Mouse (Mus musculus): ENCODE measurements around the gene Hagh. TPM values are rescaled to one million over a fixed set of nuclear protein-coding genes. Genes with fewer than 3 reads are reported as not detected.

Hagh gene
- total and polyA plus RNA-seq, 2 experiments from 2014 or later = 116 to 129 TPM

GRCm38 (mm10) chr17:24886932-24887271, 47.0 kb downstream of the Hagh start:
- WGBS = under 1% methylated on average over 18 of the region's 18 CpGs
- no peak for DNase-seq (ENCODE audit: low spot score)

GRCm38 (mm10) chr17:24887291-24888080, 47.5 kb downstream of the Hagh start:
- peak overlapping the region; percentile 92 for H3K27ac ChIP-seq (ENCODE audit: low read depth)
- peak; percentile 22 for DNase-seq (ENCODE audit: low spot score)
- H3K36me3 ChIP-seq (replicated peaks; ENCODE audit: control insufficient read depth, insufficient read depth, low read length) = peaks cover 30% of the 10 kb centered on the region

More at GRCm38 (mm10) chr17:24886932-24887271, 47.0 kb downstream of the Hagh start:
- Histone ChIP-seq H3K9ac (replicated peaks; ENCODE audit: low read depth, low read length) (peak overlapping the region; percentile 82), H3K4me1 (ENCODE audit: control insufficient read depth, insufficient read depth) (peaks cover 17% of the 10 kb centered on the region), H3K27me3 (ENCODE audit: control insufficient read depth, insufficient read depth, low read length) (no peaks in the 10 kb centered on the region), H3K36me3 (replicated peaks; ENCODE audit: control insufficient read depth, insufficient read depth, low read length) (peaks cover 24% of the 10 kb centered on the region), H3K9me3 (replicated peaks; ENCODE audit: control insufficient read depth, low read length) (no peaks in the 10 kb centered on the region), H3K27ac (ENCODE audit: low read depth) (peak overlapping the region; percentile 92), H3K4me2 (ENCODE audit: low read depth, low read length) (peak overlapping the region; percentile 97), H3K4me3 (ENCODE audit: low read depth, low read length) (peak overlapping the region; percentile 88)
- no peak for TF ChIP-seq EP300 (IDR thresholded peaks at IDR 0.05; ENCODE audit: low read depth)
- no peak for TF ChIP-seq CTCF (IDR thresholded peaks at IDR 0.05; ENCODE audit: low read depth)
- ATAC-seq (ENCODE audit: insufficient read depth, low read depth) = peak; percentile 15

GRCm38 (mm10) chr17:24888862-24889261, 48.9 kb downstream of the Hagh start:
- Histone ChIP-seq H3K36me3 (replicated peaks; ENCODE audit: control insufficient read depth, insufficient read depth, low read length) (peaks cover 35% of the 10 kb centered on the region), H3K27me3 (ENCODE audit: control insufficient read depth, insufficient read depth, low read length) (no peaks in the 10 kb centered on the region), H3K9ac (replicated peaks; ENCODE audit: low read depth, low read length) (no peak overlapping the region), H3K9me3 (replicated peaks; ENCODE audit: control insufficient read depth, low read length) (no peaks in the 10 kb centered on the region), H3K4me1 (ENCODE audit: control insufficient read depth, insufficient read depth) (peaks cover 17% of the 10 kb centered on the region), H3K4me2 (ENCODE audit: low read depth, low read length) (no peak overlapping the region), H3K4me3 (ENCODE audit: low read depth, low read length) (no peak overlapping the region), H3K27ac (ENCODE audit: low read depth) (no peak overlapping the region)
- TF ChIP-seq CTCF (IDR thresholded peaks at IDR 0.05; ENCODE audit: low read depth) (no peak), EP300 (IDR thresholded peaks at IDR 0.05; ENCODE audit: low read depth) (no peak)
- ATAC-seq (ENCODE audit: insufficient read depth, low read depth) = no peak
- no peak for DNase-seq (ENCODE audit: low spot score)
- 82% methylated on average over 3 of the region's 3 CpGs for WGBS

More at GRCm38 (mm10) chr17:24887291-24888080, 47.5 kb downstream of the Hagh start:
- TF ChIP-seq CTCF (IDR thresholded peaks at IDR 0.05; ENCODE audit: low read depth) (no peak), EP300 (IDR thresholded peaks at IDR 0.05; ENCODE audit: low read depth) (no peak)
- H3K27me3 ChIP-seq (ENCODE audit: control insufficient read depth, insufficient read depth, low read length) = no peaks in the 10 kb centered on the region
- H3K4me3 ChIP-seq (ENCODE audit: low read depth, low read length) = peak overlapping the region; percentile 88
- peak overlapping the region; percentile 97 for H3K4me2 ChIP-seq (ENCODE audit: low read depth, low read length)
- peak overlapping the region; percentile 82 for H3K9ac ChIP-seq (replicated peaks; ENCODE audit: low read depth, low read length)
- H3K4me1 ChIP-seq (ENCODE audit: control insufficient read depth, insufficient read depth) = peaks cover 17% of the 10 kb centered on the region
- H3K9me3 ChIP-seq (replicated peaks; ENCODE audit: control insufficient read depth, low read length) = no peaks in the 10 kb centered on the region
- WGBS = 58% methylated on average over 18 of the region's 18 CpGs
- no peak for ATAC-seq (ENCODE audit: insufficient read depth, low read depth)

GRCm38 (mm10) chr17:24890151-24891092, 50.5 kb downstream of the Hagh start:
- Histone ChIP-seq H3K4me3 (ENCODE audit: low read depth, low read length) (no peak overlapping the region), H3K27ac (ENCODE audit: low read depth) (no peak overlapping the region), H3K9ac (replicated peaks; ENCODE audit: low read depth, low read length) (no peak overlapping the region), H3K4me1 (ENCODE audit: control insufficient read depth, insufficient read depth) (peaks cover 21% of the 10 kb centered on the region), H3K9me3 (replicated peaks; ENCODE audit: control insufficient read depth, low read length) (no peaks in the 10 kb centered on the region), H3K27me3 (ENCODE audit: control insufficient read depth, insufficient read depth, low read length) (no peaks in the 10 kb centered on the region), H3K4me2 (ENCODE audit: low read depth, low read length) (no peak overlapping the region), H3K36me3 (replicated peaks; ENCODE audit: control insufficient read depth, insufficient read depth, low read length) (peaks cover 35% of the 10 kb centered on the region)
- ATAC-seq (ENCODE audit: insufficient read depth, low read depth) (no peak), DNase-seq (ENCODE audit: low spot score) (no peak)
- WGBS = 86% methylated on average over 19 of the region's 19 CpGs
- no peak for TF ChIP-seq CTCF (IDR thresholded peaks at IDR 0.05; ENCODE audit: low read depth)
- TF ChIP-seq EP300 (IDR thresholded peaks at IDR 0.05; ENCODE audit: low read depth) = no peak

GRCm38 (mm10) chr17:24891321-24891720, 51.4 kb downstream of the Hagh start:
- 78% methylated on average over 12 of the region's 13 CpGs for WGBS
- Histone ChIP-seq H3K27me3 (ENCODE audit: control insufficient read depth, insufficient read depth, low read length) (no peaks in the 10 kb centered on the region), H3K9ac (replicated peaks; ENCODE audit: low read depth, low read length) (no peak overlapping the region), H3K4me1 (ENCODE audit: control insufficient read depth, insufficient read depth) (peaks cover 24% of the 10 kb centered on the region), H3K36me3 (replicated peaks; ENCODE audit: control insufficient read depth, insufficient read depth, low read length) (peaks cover 35% of the 10 kb centered on the region), H3K4me3 (ENCODE audit: low read depth, low read length) (no peak overlapping the region), H3K4me2 (ENCODE audit: low read depth, low read length) (no peak overlapping the region), H3K27ac (ENCODE audit: low read depth) (no peak overlapping the region), H3K9me3 (replicated peaks; ENCODE audit: control insufficient read depth, low read length) (no peaks in the 10 kb centered on the region)
- DNase-seq (ENCODE audit: low spot score) = no peak
- TF ChIP-seq CTCF (IDR thresholded peaks at IDR 0.05; ENCODE audit: low read depth) (no peak), EP300 (IDR thresholded peaks at IDR 0.05; ENCODE audit: low read depth) (no peak)
- no peak for ATAC-seq (ENCODE audit: insufficient read depth, low read depth)

Data from heart, postnatal 0 days (tissue).